Mouse (Mus musculus): ENCODE measurements at regions not wholly inside any gene's neighbourhood (a gene's known extent, or its start where the extent isn't known, plus 50 kb on each side); places are given as distances from the start of the nearest gene placed in this dataset.

- TF ChIP-seq GATA1 (IDR thresholded peaks at IDR 0.05; ENCODE audit: borderline replicate concordance, low read length) (no peak), FLI1 (IDR thresholded peaks at IDR 0.05; ENCODE audit: low read length) (no peak)
These were observed 50.9 kb upstream of the Zc3h12a start for GRCm38 (mm10) chr4:125178552-125178951.

Measured in megakaryocyte, embryonic 14.5 days (primary cell).